Mouse (Mus musculus) layer of hippocampus, adult 2 months (tissue): ENCODE data around the gene Padi1. TPM values are rescaled to one million over a fixed set of nuclear protein-coding genes. Genes with fewer than 3 reads are reported as not detected.

Source experiments
- DNase-seq, 2 experiments: peaks; one replicate each; pipeline ENCODE4 v3.0.0; 2022; ENCODE audit warnings: low spot score in 2 of 2
- H3K27ac ChIP-seq: fragments of 200-600 bp; 2 replicates; pipeline ENCODE4 v1.8.1; 2022
- H3K4me3 ChIP-seq: fragments of 200-600 bp; 2 replicates; pipeline ENCODE4 v1.8.1; 2022; ENCODE audit warnings: mild to moderate bottlenecking
- CTCF ChIP-seq: fragments of 200-600 bp; conservative IDR thresholded peaks from 2 replicates; pipeline ENCODE4 v1.8.1; 2022; ENCODE audit warnings: antibody characterized with exemption, mild to moderate bottlenecking, moderate library complexity
- long read RNA-seq, 2 experiments: library from polyadenylated mRNA; stranded (forward); transcript quantifications; one replicate each; pipeline ENCODE4 v2.0.0; 2021; ENCODE audit warnings: borderline mapping rate in 2 of 2
- total RNA-seq, 2 experiments: library from RNA; stranded (reverse); gene quantifications; 2 replicates each; pipeline ENCODE4 v1.2.3; 2021

Gene Padi1
- not detected for total RNA-seq
- long read RNA-seq, experiment 1 = 0 reads
- long read RNA-seq, experiment 2 = 0 reads

DNA sequence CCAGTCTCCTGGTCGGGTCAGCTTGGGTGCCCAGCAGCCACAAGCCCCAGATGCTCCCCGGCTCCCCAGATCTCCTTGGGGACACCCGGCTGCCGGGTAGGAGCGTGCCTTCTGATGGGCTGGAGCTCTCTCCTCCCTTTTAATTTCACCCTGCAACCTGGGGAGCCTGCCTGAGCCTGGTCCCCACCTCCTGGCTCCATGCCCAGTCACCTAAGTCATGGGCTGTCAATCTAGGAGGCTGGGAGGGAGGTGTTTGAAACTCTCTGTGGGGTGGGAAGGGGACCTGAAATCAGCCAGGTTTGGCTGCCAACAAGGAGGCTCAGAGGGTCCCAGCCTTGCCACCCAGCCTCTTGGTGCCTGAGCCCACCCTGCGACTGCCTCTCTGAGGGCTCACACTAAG, at the start of gene Padi1:
Gene Padi1, minus strand, starts transcription at position 113 of the 400 bp plus-strand sequence.
- no peak for TF ChIP-seq CTCF
- Histone ChIP-seq H3K4me3 (no peak within 1 kb of the TSS), H3K27ac (no peak within 1 kb of the TSS)
- DNase-seq = no peak

DNA sequence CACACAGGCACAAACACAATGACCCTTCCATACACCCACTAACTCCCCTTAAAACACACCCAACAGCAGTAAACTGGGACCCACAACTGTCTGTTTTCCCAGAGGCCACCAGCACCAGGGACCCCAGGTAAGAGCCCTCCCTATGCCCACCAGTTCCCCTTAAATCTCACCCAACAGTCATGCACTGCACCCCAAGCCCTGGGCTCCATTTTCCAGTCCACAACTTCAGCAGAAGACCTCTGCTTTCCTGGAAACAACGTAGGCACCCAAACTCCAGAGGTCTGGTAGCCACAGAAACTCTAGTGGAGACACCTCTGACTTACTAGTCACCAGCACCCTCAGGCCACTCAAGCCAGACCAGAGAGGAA, 46.6 kb upstream of the Padi1 start:
- no peak overlapping the region for H3K4me3 ChIP-seq
- TF ChIP-seq CTCF = no peak
- H3K27ac ChIP-seq = no peak overlapping the region
- DNase-seq = no peak

GRCm38 (mm10) chr4:140891525-140892162, 46.1 kb upstream of the Padi1 start:
- no peak for DNase-seq
- Histone ChIP-seq H3K4me3 (no peak overlapping the region), H3K27ac (no peak overlapping the region)
- no peak for TF ChIP-seq CTCF

DNA sequence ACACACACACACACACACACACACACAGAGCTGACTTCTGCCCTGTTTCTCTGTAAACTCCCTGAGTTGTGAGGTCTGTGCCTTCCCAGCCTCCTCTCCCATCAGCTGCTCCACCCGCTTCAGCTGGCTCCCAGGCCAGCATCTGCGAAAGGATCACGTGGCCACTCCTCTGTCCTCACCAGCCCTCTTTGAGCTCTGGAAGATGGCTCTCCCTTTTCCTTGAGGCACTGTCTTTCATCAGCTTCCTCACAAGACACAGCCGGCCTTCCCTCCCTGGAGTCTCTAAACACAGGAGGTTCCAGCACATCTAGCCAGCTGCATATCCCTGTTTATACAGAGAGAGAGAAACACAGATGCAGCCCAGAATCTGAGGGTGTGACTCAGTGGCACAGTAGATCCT, 38.3 kb upstream of the Padi1 start:
- no peak for DNase-seq
- no peak for TF ChIP-seq CTCF

DNA sequence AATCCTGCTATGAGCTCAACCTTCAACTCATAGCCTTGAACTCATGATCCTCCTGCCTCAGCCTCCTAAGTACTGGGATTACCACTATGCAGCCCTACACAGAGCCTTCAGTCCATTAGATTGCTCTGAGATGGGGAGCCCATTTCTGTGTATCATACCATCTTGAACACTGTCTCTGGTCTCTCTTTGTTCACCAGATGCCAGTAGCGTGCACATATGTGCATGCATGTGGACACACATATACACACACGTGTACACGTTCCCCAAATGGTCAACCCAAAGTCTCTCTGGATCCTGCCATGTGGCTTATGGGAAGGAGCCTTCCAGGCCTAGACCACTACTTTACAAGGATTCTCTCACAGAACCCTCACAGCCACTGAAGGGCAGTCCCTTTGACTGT, 37.4 kb upstream of the Padi1 start:
- H3K27ac ChIP-seq = no peak overlapping the region
- H3K4me3 ChIP-seq = no peak overlapping the region
- DNase-seq = no peak
- TF ChIP-seq CTCF = no peak

More for the DNA sequence above, 38.3 kb upstream of the Padi1 start:
- no peak overlapping the region for H3K27ac ChIP-seq
- no peak overlapping the region for H3K4me3 ChIP-seq

- Histone ChIP-seq H3K27ac (no peak overlapping the region), H3K4me3 (no peak overlapping the region)
- DNase-seq = no peak
- peak; percentile 53 for TF ChIP-seq CTCF
These were observed 36.8 kb upstream of the Padi1 start for GRCm38 (mm10) chr4:140882365-140882764.

DNA sequence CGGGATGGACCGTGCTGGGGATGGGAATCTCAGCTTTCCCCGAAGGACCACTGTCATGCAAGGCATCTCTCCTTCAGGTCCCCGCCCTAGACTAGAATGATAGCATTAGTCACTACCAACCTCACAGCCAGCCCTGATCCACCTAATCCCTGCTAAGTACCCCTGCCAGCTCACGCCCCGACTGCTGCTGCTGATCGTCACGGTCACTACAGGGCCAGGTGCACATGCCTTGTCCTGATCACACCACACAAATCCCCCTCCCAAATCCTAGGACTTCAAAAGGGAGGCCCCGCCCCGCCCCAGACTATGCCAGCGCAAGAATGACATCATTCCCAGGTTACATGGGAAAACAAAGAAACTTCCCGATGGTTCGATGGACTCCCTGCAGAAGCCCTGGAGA, 36.2 kb upstream of the Padi1 start:
- no peak overlapping the region for H3K27ac ChIP-seq
- no peak for DNase-seq
- TF ChIP-seq CTCF = no peak
- H3K4me3 ChIP-seq = no peak overlapping the region

GRCm38 (mm10) chr4:140881026-140881670, 35.6 kb upstream of the Padi1 start:
- no peak overlapping the region for H3K4me3 ChIP-seq
- TF ChIP-seq CTCF = no peak

DNA sequence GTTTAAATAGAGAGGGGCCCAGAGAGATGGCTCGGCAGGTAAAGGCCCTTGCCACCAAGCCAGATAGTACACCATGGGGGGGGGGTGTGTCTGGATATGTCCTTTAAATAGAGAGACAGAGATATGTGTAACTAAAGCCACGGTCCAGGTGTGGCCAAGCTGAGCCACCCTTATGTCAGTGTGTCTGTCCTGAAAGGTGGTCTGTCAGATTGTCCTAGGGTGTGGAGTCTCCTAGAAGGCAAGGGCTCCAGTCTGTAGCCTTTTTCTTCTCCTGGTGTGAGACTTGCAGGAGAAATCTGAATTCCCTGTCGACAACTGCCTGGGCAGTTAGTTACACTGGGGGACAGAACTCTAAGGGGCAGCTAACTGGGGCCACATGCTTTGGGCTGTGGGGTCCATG, 34.6 kb upstream of the Padi1 start:
- Histone ChIP-seq H3K27ac (no peak overlapping the region), H3K4me3 (no peak overlapping the region)
- no peak for DNase-seq
- TF ChIP-seq CTCF = no peak

More at GRCm38 (mm10) chr4:140881026-140881670, 35.6 kb upstream of the Padi1 start:
- no peak for DNase-seq
- no peak overlapping the region for H3K27ac ChIP-seq

- Histone ChIP-seq H3K4me3 (no peak overlapping the region), H3K27ac (no peak overlapping the region)
- no peak for TF ChIP-seq CTCF
- peak; percentile 14 to 22 for DNase-seq
These were observed 34.2 kb upstream of the Padi1 start for GRCm38 (mm10) chr4:140879739-140880138.

GRCm38 (mm10) chr4:140879116-140879515, 33.5 kb upstream of the Padi1 start:
- Histone ChIP-seq H3K27ac (no peak overlapping the region), H3K4me3 (no peak overlapping the region)
- no peak for TF ChIP-seq CTCF
- DNase-seq = no peak

GRCm38 (mm10) chr4:140878655-140879054, 33.1 kb upstream of the Padi1 start:
- Histone ChIP-seq H3K4me3 (no peak overlapping the region), H3K27ac (no peak overlapping the region)
- DNase-seq = no peak
- TF ChIP-seq CTCF = no peak

DNA sequence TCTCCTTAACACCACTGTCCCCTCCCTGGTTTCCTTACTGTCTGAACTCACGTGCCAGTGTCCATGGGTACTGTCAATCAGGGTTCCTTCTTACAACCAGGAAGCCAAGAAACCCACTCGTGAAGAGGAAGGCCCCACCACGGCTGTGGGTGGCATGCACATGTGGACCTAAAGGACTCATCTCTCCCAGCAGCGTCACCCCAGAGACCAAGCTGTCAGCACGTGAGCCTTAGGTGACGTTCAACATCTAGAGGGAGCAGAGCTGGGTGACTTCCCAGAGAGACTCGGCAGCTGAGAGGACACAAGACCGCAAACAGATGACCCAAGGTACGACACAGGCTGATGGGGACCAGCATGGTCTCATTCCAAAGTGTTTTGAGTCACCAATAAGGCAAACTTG, 31.9 kb upstream of the Padi1 start:
- no peak overlapping the region for H3K27ac ChIP-seq
- no peak for DNase-seq
- no peak for TF ChIP-seq CTCF
- H3K4me3 ChIP-seq = no peak overlapping the region

DNA sequence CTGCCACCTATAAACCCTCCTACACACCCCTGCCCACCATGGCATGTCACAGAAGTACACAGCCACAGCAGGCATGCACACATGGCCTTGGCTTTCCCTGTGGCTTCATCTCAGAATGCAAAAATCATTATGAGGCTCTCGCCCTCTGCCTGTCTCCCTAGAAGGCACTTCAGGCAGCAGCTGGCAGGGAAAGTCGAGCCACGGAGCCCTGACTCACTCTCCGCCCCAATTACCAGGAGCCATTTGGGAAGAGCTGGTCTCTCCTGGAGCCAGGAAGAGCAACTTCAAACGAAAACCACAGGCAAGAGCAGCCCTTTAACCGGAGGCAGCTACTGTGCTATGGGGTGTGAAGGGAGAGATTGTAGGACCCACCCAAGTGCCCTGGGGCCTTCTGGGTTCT, 31.1 kb upstream of the Padi1 start:
- no peak for TF ChIP-seq CTCF
- Histone ChIP-seq H3K4me3 (no peak overlapping the region), H3K27ac (no peak overlapping the region)
- no peak for DNase-seq
